8 mouse cellular contexts compared by ENCODE assay signal in the genomic region with DNA sequence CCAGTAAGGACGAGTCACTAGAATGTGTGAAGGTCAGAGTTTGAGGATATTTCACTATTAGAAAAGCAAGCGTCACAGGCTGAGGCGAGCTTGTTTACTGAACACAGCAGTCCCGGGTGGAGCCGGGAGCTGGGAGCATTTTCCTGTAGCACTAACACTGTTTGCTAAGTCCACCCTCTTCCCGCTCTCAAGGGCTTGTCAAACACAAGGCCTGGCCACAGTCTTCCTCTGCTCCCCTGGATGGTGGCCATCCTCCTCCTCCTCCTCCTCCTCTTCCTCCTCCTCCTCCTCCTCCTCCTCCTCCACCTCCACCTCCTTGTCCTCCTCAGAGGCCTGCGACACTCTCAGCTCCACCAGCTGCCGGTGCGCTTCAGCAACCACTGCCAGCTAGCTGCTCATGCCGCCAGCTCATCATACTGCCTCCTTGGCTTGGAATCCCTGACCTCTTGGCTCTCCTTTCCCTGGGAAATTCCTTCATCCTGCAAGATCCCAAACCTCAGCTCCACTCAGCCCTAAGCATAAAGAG. TPM values are rescaled to one million over a fixed set of nuclear protein-coding genes. Genes with fewer than 3 reads are reported as not detected.
DNase-seq lines count a peak whose midpoint lies in the region; ATAC-seq and TF ChIP-seq lines count a peak whose summit lies in the region.

No protein-coding gene starts in this region.

- no peak for DNase-seq in layer of hippocampus, adult 2 months (ENCODE audit: low spot score in 2 of 2)
- no peak for DNase-seq in layer of hippocampus, adult 9-11 months
- no peak for DNase-seq in heart, embryonic 10.5 days (ENCODE audit: low spot score)
- DNase-seq in lung, postnatal 36 days, result peak; percentile 85
- DNase-seq in urinary bladder, postnatal 4 days (ENCODE audit: low spot score in 2 of 2), result peak; percentile 29 to 61
- DNase-seq in midbrain, embryonic 11.5 days (ENCODE audit: low spot score, missing footprints), result no peak

- no peak for TF ChIP-seq CTCF in layer of hippocampus, adult 2 months (conservative IDR thresholded peaks at IDR 0.05)
- no peak for TF ChIP-seq CTCF in bone marrow, adult 2 months (IDR thresholded peaks at IDR 0.05; ENCODE audit: control insufficient read depth, insufficient read depth, low read length)

- peak overlapping the region; percentile 87 for H3K27ac ChIP-seq in layer of hippocampus, adult 2 months
- H3K27ac ChIP-seq in bone marrow, adult 2 months (ENCODE audit: control insufficient read depth, insufficient read depth, low read depth, low read length, poor library complexity), result peak overlapping the region; percentile 60
- peak overlapping the region; percentile 89 for H3K27ac ChIP-seq in heart, embryonic 10.5 days
- peak overlapping the region; percentile 90 for H3K27ac ChIP-seq in kidney, embryonic 16.5 days (ENCODE audit: low read length)
- no peak overlapping the region; the same call in 1 of the 2 replicates for H3K27ac ChIP-seq in midbrain, embryonic 11.5 days (ENCODE audit: low read depth, low read length)

- no peak overlapping the region for H3K4me3 ChIP-seq in layer of hippocampus, adult 2 months
- H3K4me3 ChIP-seq in bone marrow, adult 2 months (replicated peaks; ENCODE audit: control insufficient read depth, low read depth, low read length), result no peak overlapping the region
- peak overlapping the region; percentile 16 for H3K4me3 ChIP-seq in heart, embryonic 10.5 days
- H3K4me3 ChIP-seq in kidney, embryonic 16.5 days (ENCODE audit: low read length), result no peak overlapping the region
- no peak overlapping the region for H3K4me3 ChIP-seq in midbrain, embryonic 11.5 days (ENCODE audit: low read depth, low read length)

- peak; percentile 64 for ATAC-seq in kidney, embryonic 16.5 days (ENCODE audit: low FRiP score, low TSS enrichment)
- no peak for ATAC-seq in midbrain, embryonic 11.5 days (ENCODE audit: low FRiP score)

- 0 out of 2 replicates have a peak overlapping the region, but pooled peaks have one; percentile 4 for H3K4me2 ChIP-seq in kidney, embryonic 16.5 days (replicated peaks; ENCODE audit: low read depth, low read length)
- H3K4me2 ChIP-seq in midbrain, embryonic 11.5 days, result no peak overlapping the region

- no peaks in the 10 kb centered on the region for H3K27me3 ChIP-seq in heart, embryonic 10.5 days (ENCODE audit: insufficient read depth, poor library complexity, severe bottlenecking)
- no peaks in the 10 kb centered on the region for H3K27me3 ChIP-seq in kidney, embryonic 16.5 days (ENCODE audit: insufficient read depth, low read length)
- no peaks in the 10 kb centered on the region for H3K27me3 ChIP-seq in midbrain, embryonic 11.5 days (ENCODE audit: control insufficient read depth, insufficient read depth, low read length)

- H3K36me3 ChIP-seq in heart, embryonic 10.5 days, result no peaks in the 10 kb centered on the region
- H3K36me3 ChIP-seq in kidney, embryonic 16.5 days (ENCODE audit: insufficient read depth, low read length), result no peaks in the 10 kb centered on the region
- no peaks in the 10 kb centered on the region for H3K36me3 ChIP-seq in midbrain, embryonic 11.5 days (ENCODE audit: control insufficient read depth, insufficient read depth, low read length)

- peaks cover 3% of the 10 kb centered on the region for H3K4me1 ChIP-seq in bone marrow, adult 2 months (ENCODE audit: control insufficient read depth, insufficient read depth, low read length)
- peaks cover 21% of the 10 kb centered on the region for H3K4me1 ChIP-seq in heart, embryonic 10.5 days
- H3K4me1 ChIP-seq in kidney, embryonic 16.5 days (ENCODE audit: insufficient read depth, low read length), result peaks cover 16% of the 10 kb centered on the region
- H3K4me1 ChIP-seq in midbrain, embryonic 11.5 days (ENCODE audit: control insufficient read depth, insufficient read depth, low read length), result peaks cover 10% of the 10 kb centered on the region

- peak overlapping the region; percentile 51; the same call in 1 of the 2 replicates for H3K9ac ChIP-seq in kidney, embryonic 16.5 days (replicated peaks; ENCODE audit: low read length)
- no peak overlapping the region for H3K9ac ChIP-seq in midbrain, embryonic 11.5 days (ENCODE audit: low read length)

- H3K9me3 ChIP-seq in heart, embryonic 10.5 days, result no peaks in the 10 kb centered on the region
- no peaks in the 10 kb centered on the region for H3K9me3 ChIP-seq in kidney, embryonic 16.5 days (ENCODE audit: low read length)
- H3K9me3 ChIP-seq in midbrain, embryonic 11.5 days (ENCODE audit: control insufficient read depth, low read length), result no peaks in the 10 kb centered on the region

- TF ChIP-seq POLR2A in bone marrow, adult 2 months (IDR thresholded peaks at IDR 0.05; ENCODE audit: borderline replicate concordance, control insufficient read depth, low read depth, low read length), result no peak

- WGBS in bone marrow, adult 2 months, result 70% methylated on average over 9 of the region's 10 CpGs
- 37% methylated on average over 9 of the region's 10 CpGs for WGBS in heart, embryonic 10.5 days
- WGBS in kidney, embryonic 16.5 days, result 19% methylated on average over 7 of the region's 10 CpGs
- 33% methylated on average over 9 of the region's 10 CpGs for WGBS in midbrain, embryonic 11.5 days

RNA-seq across cellular contexts. Expression of a gene that starts 37.0 kb away (rescaled TPM):
- 100 to 1,000 TPM; 300 to 303 TPM for total RNA-seq in layer of hippocampus, adult 2 months (2021)
- polyA plus RNA-seq in bone marrow, adult 2 months (2011; ENCODE audit: insufficient read depth, insufficient read length, low replicate concordance, missing spikeins), result 82.8 and 172 TPM in 2 replicates
- polyA plus RNA-seq in heart, embryonic 10.5 days (2016; fragmentation: Nextera tagmentation; extraction: Ambion mirVana), result 114 and 134 TPM in 2 replicates
- polyA plus RNA-seq in kidney, embryonic 16.5 days (2015; fragmentation: Nextera tagmentation; extraction: Ambion mirVana), result 63.2 and 102 TPM in 2 replicates
- polyA plus RNA-seq in midbrain, embryonic 11.5 days (2014; fragmentation: Nextera tagmentation; extraction: Ambion mirVana), result 176 and 183 TPM in 2 replicates

RNA-seq across cellular contexts. Expression of a gene that starts 37.1 kb away (rescaled TPM):
- 1 to 10 TPM; 7.3 to 8.7 TPM for total RNA-seq in layer of hippocampus, adult 2 months (2021)
- polyA plus RNA-seq in bone marrow, adult 2 months (2011; ENCODE audit: insufficient read depth, insufficient read length, low replicate concordance, missing spikeins), result 1.8 and 5.3 TPM in 2 replicates
- 14.1 and 15.4 TPM in 2 replicates for polyA plus RNA-seq in heart, embryonic 10.5 days (2016; fragmentation: Nextera tagmentation; extraction: Ambion mirVana)
- polyA plus RNA-seq in kidney, embryonic 16.5 days (2015; fragmentation: Nextera tagmentation; extraction: Ambion mirVana), result 10.9 and 13.1 TPM in 2 replicates
- 15.4 and 15.9 TPM in 2 replicates for polyA plus RNA-seq in midbrain, embryonic 11.5 days (2014; fragmentation: Nextera tagmentation; extraction: Ambion mirVana)

RNA-seq across cellular contexts. Expression of a gene that starts 43.7 kb away (rescaled TPM):
- total RNA-seq in layer of hippocampus, adult 2 months (2021), result 10 to 100 TPM; 36.3 to 43.2 TPM
- polyA plus RNA-seq in bone marrow, adult 2 months (2011; ENCODE audit: insufficient read depth, insufficient read length, low replicate concordance, missing spikeins), result 20.9 and 22.2 TPM in 2 replicates
- 11.6 and 15.0 TPM in 2 replicates for polyA plus RNA-seq in heart, embryonic 10.5 days (2016; fragmentation: Nextera tagmentation; extraction: Ambion mirVana)
- polyA plus RNA-seq in kidney, embryonic 16.5 days (2015; fragmentation: Nextera tagmentation; extraction: Ambion mirVana), result 7.6 and 17.7 TPM in 2 replicates
- polyA plus RNA-seq in midbrain, embryonic 11.5 days (2014; fragmentation: Nextera tagmentation; extraction: Ambion mirVana), result 54.8 and 68.5 TPM in 2 replicates

RNA-seq across cellular contexts. Expression of a gene that starts 55.6 kb away (rescaled TPM):
- total RNA-seq in layer of hippocampus, adult 2 months (2021), result 1,000 to 10,000 TPM; 1,708 to 1,866 TPM
- 467 and 492 TPM in 2 replicates for polyA plus RNA-seq in bone marrow, adult 2 months (2011; ENCODE audit: insufficient read depth, insufficient read length, low replicate concordance, missing spikeins)
- polyA plus RNA-seq in heart, embryonic 10.5 days (2016; fragmentation: Nextera tagmentation; extraction: Ambion mirVana), result 2,741 and 3,131 TPM in 2 replicates
- polyA plus RNA-seq in kidney, embryonic 16.5 days (2015; fragmentation: Nextera tagmentation; extraction: Ambion mirVana), result 3,284 and 3,391 TPM in 2 replicates
- polyA plus RNA-seq in midbrain, embryonic 11.5 days (2014; fragmentation: Nextera tagmentation; extraction: Ambion mirVana), result 3,727 and 3,899 TPM in 2 replicates

Comparison
In these comparisons a context has a peak if more than half of its experiments do, and no peak if none do; other contexts are left out.
1. DNase-seq: peak in lung, postnatal 36 days (single experiment) and urinary bladder, postnatal 4 days (2 of 2); none in layer of hippocampus, adult 2 months (0 of 2), layer of hippocampus, adult 9-11 months (single experiment), heart, embryonic 10.5 days (single experiment) and midbrain, embryonic 11.5 days (single experiment).